Mouse (Mus musculus) frontal cortex, postnatal 14 days (tissue): Measurements from ENCODE around the gene Pomc.
"Not testable (repeated sequence)": the region's sequence is repeated elsewhere in the genome, so short reads cannot be mapped to it uniquely, and the experiment has no call there.

Experiments used
- DNase-seq, 2 experiments: peaks; one replicate each; pipeline ENCODE4 v3.0.0; 2022; ENCODE audit warnings: low spot score in 2 of 2

Pomc gene

DNA sequence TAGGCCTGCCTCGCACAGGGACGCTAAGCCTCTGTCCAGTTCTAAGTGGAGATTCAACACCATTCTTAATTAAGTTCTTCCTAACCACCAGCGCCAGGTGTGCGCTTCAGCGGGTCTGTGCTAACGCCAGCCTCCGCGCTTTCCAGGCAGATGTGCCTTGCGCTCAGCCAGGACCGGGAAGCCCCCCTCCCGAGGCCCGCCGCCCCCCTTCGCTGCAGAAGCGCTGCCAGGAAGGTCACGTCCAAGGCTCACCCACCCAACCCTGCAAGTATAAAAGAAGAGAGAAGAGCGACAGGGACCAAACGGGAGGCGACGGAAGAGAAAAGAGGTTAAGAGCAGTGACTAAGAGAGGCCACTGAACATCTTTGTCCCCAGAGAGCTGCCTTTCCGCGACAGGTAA, at the start of gene Pomc:
Pomc (plus strand) TSS at position 301 of the 400 bp plus-strand sequence.
- no peak for DNase-seq

GRCm38 (mm10) chr12:3905436-3905835, 49.3 kb upstream of the Pomc start:
- no peak for DNase-seq

DNA sequence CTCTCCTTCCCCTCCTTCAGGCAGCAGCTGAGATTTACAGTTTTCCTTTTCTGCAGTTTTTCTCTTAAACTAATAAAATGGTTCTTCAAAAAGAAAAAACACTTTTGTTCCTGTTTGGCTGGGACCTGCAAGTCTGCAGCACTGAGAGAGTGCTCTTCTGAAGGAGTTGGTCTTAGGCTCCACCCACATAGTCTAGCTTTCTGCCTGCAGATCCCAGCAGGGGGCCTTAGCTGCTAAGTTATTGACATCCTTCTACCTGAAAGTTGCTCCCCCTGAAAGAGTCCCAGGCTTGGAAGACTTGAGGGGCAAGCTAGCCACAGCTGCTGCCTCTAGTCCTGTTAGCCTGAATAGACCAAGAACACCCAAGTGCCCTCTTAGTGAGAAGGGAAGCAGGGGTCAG, 48.4 kb upstream of the Pomc start:
- DNase-seq: no peak

- DNase-seq: no peak
These were observed 47.7 kb upstream of the Pomc start for GRCm38 (mm10) chr12:3907008-3907407.

- DNase-seq: no peak
These were observed 47.3 kb upstream of the Pomc start for GRCm38 (mm10) chr12:3907418-3907817.

DNA sequence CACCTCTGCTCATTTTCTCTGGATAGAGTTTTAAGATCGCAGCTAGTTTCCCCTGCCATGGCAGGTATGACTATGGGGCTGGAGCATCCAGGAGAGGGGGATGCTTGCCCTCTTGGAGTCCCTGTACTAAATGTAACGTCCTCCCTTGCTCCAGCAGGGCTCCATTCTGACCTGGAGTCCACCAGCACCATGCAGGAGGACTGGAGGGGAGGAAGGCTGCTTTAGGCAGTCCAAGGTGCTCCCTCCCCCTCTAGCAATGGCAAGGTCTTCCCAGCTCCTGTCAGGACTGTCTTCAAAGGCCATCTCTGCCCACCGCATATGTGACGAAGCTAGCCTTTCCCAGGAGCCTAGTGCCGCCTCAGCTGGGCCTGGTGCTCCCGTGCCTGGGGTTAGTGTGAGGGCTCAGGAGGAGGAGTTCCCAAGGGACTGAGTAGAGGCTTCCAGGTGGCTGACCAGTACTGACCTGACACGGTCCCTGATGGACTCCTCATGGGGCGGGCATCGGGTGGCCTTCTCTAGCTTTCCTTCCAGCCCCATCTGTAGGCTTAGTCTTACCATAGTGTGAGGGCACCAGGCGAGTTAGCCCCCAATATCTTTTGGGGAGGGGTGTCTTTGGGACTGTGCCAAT, 44.2 kb upstream of the Pomc start:
- DNase-seq: no peak

DNA sequence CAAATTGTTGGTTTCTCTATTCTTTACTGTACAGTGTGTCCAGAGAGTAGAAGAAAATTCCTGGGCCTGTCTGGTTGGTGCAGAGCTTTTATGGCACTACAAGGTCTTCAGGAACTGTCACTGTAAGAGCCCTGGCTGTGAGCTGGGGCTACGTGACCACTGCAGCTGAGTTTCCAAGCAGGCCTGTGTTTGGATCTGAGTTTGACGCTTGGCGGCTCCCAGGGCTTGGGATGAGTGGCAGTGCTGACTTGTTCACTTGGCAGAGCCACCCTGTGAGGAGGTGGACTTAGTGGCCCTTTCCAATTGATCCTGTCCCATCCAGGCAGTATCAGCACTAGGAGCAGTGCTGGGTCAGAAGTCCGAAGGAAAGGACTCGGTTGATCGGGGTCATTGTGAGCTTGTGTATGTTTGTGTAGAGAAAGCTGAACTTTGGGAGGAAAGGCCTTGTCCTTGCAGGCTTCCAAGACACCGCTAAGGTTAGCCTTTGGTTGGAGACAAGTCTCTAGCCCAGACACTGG, 42.9 kb upstream of the Pomc start:
- no peak for DNase-seq

DNA sequence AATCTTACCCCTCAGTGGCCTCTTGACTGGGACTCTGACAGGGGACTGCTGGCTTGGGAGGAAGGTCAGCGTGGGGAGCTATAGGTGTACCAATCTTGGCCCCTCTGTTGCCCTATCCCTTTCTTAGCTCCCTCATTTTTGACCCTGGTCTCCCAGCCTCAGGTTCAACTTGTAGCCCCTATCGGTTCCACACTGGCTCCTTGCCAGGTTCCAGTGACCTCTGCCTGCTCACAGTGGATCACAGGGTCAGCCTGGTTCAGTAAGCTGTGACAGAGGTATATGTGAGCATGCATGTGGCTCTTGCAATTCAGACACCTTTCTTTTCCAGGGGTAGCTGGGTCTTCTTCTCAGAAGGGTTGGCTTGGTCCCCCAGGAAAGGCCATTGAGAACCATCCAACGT, 38.9 kb upstream of the Pomc start:
- no peak for DNase-seq

DNA sequence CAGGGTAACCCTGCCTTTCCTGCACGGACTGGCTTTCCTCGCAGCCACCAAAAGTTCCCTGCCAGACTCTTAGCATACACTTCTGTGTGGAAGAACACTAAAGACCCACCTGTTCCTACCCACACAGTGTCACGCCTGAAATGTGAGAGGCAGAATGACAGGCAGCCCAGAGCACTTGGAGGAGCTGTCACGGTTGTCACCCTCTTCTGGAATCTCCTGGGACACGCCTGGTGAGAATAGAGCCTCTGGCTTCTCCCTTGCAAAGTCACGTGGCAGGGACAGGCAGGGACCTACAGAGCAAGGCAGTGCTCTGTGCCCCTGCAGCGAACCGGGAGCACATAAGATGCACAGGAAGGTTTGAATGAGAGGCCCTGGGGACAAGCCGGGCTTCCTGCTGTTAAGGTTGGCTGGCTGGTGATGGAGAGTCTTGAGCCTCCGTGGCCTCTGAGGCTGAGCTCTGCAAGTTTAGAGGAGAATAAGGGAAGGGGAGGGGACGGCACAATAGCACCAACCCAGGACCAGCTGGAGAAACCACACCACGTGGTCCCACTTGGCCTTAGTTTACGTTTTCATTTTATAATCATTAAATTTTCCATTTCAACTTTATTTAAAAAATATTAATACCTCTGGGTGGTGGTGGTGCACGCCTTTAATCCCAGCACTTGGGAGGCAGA, 36.9 kb upstream of the Pomc start:
- no peak for DNase-seq

GRCm38 (mm10) chr12:3918577-3918976, 36.2 kb upstream of the Pomc start:
- no peak for DNase-seq

GRCm38 (mm10) chr12:3919423-3919822, 35.3 kb upstream of the Pomc start:
- no peak for DNase-seq

- DNase-seq: peak in 1 of 2 experiments; percentile 54
These were observed 28.6 kb upstream of the Pomc start for GRCm38 (mm10) chr12:3926127-3926526.

DNA sequence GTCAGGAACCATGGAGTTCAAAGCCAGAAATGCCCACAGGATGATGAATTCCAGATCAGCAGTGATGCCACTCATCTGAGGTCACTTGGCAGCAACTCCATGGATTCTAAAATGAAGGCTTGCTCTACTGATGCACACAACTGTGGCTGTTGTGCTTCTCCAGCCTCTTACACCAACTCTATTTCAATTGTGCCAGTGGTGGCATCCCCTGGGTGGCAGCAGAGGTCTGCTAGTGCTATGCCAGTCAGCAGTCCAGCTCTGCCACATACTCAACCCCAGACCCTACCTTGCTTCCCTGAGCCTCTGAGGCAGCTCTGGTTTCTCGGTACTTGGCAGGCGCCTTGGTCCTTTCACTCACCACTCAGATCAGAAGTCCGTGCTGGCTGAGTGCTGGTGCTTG, 25.9 kb upstream of the Pomc start:
- DNase-seq: no peak

DNA sequence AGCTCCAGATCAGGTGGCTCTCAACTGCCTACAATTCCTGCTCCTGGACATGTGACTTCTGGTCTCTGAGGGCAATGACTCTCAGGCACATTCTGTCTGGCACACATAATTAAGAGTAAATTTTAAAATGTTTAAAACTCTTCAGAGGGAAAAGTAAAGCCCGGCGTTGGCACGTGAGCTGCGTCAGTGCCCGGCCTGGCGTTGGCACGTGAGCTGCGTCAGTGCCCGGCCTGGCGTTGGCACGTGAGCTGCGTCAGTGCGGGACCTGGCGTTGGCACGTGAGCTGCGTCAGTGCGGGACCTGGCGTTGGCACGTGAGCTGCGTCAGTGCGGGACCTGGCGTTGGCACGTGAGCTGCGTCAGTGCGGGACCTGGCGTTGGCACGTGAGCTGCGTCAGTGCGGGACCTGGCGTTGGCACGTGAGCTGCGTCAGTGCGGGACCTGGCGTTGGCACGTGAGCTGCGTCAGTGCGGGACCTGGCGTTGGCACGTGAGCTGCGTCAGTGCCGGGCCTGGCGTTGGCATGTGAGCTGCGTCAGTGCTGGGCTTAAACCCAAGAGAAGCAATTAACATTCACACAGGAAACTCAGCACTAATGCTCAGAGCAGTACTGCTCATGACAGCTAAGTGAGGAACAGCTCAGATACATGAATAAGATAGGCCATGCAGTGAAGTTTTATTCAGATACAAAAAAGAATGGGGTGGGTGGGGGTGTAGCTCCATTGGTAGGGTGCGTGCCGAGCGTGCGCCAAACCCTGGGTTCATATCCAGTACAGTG, 24.5 kb upstream of the Pomc start:
- not testable (repeated sequence) for DNase-seq

GRCm38 (mm10) chr12:3942026-3942425, 12.7 kb upstream of the Pomc start:
- no peak for DNase-seq

- no peak for DNase-seq
These were observed 10.2 kb upstream of the Pomc start for GRCm38 (mm10) chr12:3944454-3945073.

DNA sequence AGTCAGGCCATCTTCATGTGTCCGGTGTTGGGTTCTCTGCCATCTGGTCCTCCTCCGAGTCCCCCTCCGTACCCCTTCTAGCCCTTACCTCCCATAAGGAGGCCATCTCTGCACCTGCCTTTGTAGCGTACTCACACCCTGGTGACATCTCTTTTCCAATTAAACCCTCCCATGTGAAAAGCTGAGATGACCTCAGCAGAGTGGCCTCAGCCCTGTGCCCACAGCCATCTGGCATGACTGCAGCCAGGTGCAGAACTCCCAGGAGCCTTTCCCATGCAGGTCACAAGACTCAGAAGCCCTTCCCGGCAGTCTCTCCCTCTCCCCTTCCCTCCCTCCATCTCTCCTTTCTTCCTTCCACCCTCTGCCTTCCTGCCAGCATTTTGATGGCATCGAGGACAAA, 7.2 kb upstream of the Pomc start:
- no peak for DNase-seq

DNA sequence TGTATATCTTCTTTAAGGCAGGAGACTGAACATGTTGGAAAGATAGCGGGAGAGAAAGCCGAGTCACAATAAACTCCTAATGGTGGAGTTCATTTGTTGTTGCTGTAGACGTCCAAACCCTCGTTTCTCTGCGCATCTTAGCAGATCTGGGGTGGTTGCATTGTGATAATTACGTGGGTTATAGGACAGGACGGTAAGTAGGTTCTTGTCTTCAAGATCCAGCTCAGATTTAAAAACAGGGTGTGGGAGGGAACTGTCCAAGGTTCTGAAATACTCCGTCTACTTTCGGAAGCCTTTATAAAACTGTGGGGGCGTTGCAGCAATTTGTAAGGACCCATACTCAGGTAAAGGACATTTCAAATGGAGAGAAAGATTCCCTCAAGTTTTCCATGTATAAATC, 620 bp downstream of the Pomc start:
- no peak for DNase-seq

DNA sequence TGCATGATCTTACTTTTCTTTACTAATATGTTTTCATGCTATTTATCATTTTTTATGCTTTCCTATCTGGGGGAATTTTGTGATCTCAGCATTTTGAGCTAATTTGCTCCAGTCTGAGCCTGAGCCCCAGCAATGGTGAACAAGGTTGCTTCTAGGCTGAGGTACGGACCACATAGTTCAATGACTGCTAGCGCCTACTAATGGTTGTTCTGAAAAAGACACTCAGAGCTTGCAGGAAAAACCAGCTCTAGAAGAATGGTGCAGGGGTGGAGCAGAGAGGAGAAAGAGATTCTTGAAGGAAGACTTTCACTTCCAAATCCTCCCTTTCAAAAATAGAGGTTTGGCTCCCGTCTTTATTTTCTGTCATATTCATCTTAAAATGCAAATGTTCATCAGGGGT, 1.6 kb downstream of the Pomc start:
- DNase-seq: no peak

DNA sequence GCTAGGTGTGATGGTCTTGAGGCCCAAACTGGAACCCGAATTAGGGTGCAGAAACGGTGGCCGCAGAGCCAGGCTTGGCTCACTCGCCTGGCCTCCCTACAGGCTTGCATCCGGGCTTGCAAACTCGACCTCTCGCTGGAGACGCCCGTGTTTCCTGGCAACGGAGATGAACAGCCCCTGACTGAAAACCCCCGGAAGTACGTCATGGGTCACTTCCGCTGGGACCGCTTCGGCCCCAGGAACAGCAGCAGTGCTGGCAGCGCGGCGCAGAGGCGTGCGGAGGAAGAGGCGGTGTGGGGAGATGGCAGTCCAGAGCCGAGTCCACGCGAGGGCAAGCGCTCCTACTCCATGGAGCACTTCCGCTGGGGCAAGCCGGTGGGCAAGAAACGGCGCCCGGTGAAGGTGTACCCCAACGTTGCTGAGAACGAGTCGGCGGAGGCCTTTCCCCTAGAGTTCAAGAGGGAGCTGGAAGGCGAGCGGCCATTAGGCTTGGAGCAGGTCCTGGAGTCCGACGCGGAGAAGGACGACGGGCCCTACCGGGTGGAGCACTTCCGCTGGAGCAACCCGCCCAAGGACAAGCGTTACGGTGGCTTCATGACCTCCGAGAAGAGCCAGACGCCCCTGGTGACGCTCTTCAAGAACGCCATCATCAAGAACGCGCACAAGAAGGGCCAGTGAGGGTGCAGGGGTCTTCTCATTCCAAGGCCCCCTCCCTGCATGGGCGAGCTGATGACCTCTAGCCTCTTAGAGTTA, 5.2 kb downstream of the Pomc start:
- peak; percentile 73 to 81 for DNase-seq

- no peak for DNase-seq
These were observed 5.8 kb downstream of the Pomc start for GRCm38 (mm10) chr12:3960553-3960952.

GRCm38 (mm10) chr12:3967196-3967595, 12.4 kb downstream of the Pomc start:
- no peak for DNase-seq
